Mouse (Mus musculus): ENCODE data around the gene Med9.
A peak's percentile ranks its signal among the peaks of the same experiment; 100 is the strongest.
"Not testable (repeated sequence)": the region's sequence is repeated elsewhere in the genome, so short reads cannot be mapped to it uniquely, and the experiment has no call there.

Gene Med9

DNA sequence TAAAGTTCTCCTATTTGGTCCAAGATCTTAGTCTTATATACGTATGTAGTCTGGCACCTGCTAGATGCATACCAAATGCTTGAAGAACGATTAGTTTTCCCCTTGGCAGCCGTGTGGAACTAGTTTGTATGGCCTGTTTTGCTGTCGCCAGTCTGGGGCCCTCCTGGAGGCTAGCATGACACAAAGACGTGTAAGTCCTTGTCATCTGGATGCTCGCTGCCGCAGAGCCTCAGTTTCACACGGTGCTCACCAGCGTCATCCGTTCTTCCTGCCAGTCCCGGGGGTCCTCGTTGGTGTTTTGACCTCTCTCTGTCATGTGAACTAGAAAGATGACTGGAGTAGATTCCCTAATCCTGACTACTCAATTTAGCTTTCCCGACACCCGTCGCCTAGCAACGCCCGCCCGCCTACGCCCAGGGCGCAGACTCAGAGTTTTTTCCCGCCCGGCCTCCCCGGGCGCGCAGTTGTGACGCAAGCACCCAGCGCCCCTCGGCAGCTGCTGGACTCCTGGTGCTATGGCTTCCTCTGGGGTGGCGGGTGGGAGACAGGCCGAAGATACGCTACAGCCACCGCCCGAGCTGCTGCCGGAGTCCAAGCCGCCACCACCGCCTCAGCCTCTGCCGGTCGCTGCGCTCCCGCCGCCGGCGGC, at the start of gene Med9:
Gene Med9 (plus strand): TSS at position 455 of the 649 bp plus-strand sequence.
- DNase-seq (ENCODE audit: low spot score) = peak; percentile 95

DNA sequence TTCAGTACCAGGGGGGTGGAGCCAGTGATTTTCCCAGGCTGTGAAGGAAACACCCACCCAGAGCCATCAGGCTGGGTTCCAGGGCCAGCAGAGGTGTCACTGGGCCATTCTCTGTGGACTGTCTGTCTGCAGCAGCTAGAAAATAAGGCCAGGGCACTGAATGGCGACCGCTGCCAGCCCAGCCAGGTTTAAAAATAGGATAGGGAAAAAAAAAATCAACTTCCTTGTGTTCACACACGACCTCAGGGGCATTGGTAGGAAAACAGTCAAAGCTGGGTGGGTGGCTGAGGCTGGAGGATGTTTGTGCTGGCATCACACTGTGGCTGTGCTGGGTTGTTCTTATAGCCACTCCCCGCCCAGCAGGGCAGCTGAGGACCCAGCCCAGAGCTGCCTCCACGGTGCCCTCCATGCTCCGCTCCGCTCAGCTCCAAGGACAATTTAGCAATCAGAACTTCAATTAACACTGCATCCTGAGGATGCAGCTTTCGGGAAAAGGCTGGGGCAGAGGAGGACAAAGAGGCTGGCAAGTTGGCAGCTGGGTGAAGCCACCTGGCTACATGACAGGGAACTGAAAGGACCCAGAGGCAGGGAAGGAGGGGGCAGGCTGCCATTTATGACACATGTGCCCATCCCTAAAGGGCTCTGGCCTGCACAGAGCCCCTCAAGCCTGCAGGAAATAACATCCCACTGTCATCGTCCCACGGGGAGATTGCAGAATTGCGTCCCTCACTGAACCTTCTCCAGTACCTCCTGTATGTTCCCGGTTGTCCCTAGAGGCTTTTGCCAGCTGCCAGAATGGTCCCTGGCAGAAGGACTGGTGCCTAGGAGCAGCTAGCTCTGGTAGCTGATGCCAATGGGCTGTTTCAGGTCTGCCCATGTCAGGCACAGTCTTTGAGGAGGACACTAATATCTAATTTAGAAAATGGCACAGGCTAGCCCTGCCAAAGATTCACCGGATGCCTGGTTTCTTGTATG, 48.0 kb upstream of the Med9 start:
- no peak for DNase-seq (ENCODE audit: low spot score)

DNA sequence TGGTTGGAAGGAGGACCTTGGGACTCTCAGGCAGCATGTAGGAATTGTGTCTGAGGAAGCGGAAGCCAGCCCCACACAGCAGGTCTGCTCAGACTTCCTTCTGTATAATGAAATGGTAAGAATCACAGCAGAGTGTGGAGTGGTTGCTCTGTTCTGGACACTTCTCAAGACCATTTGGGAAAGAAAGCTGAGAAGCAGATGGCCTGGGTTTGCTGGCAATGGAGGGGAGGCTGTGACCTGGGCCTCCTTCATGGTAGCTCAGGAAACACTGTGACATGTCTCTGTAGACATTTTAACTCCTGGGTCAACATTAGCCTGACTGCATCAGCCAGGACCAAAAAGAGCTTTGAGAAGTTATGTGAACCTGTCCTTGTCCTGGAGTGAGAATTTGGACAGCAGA, 47.0 kb upstream of the Med9 start:
- no peak for DNase-seq (ENCODE audit: low spot score)

DNA sequence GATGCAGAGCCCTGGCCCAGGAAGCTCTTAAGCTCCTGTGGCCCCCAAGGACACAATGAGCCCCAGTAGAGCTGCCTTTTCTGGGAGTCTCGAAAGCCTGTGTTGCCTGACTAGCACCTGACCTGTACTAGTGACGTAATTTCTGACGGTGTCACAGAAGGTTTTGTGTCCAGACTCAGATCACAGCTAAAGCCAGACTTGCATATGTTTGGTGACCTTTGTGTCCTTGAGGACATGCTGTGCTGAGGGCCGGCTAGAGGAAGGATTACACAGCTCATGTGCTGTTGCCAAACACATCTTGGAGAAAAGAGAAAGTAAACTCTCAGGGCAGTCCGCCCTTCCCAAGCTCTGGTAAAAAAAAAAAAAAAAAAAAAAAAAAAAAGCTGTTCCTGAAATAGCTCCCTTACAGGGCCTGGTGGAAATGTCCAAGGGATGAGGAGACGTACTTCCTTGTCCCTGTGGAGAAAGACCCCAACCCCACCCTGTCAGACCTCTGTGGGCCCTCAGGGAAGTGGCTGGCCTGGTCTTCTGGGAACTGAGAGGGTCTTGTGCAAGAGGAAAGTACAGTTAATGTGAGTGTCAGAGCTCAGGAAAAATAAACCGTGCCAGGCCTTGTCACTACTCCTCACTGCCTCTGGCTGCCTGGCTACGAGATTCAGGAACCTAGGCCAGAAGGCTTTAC, 45.8 kb upstream of the Med9 start:
- DNase-seq (ENCODE audit: low spot score) = no peak

DNA sequence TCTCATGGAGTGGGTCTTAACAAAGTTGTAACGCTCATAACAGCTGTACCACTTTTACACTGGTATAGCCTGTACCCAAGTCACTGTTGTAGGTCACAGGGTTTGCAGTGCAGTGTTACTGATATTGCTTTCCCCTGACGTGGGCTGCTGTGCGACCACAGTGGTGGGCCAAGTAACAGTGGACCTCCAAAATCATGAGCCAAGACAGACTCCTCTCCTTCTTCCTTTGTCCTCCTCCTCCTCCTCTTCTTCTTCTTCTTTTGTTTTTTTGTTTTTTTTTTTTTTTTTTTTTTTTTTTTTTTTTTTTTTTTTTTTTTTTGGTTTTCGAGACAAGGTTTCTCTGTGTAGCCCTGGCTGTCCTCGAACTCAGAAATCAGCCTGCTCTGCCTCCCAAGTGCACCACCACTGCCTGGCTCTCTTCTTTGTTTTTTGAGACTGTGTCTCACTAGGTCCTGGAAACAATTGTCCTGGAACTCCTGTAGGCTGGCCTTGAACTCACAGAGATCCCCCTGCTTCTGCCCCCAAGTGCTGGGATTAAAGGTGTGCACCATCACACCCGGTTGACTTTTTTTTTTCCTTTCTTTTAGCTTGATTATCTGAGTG, 41.4 kb upstream of the Med9 start:
- no peak for DNase-seq (ENCODE audit: low spot score)

DNA sequence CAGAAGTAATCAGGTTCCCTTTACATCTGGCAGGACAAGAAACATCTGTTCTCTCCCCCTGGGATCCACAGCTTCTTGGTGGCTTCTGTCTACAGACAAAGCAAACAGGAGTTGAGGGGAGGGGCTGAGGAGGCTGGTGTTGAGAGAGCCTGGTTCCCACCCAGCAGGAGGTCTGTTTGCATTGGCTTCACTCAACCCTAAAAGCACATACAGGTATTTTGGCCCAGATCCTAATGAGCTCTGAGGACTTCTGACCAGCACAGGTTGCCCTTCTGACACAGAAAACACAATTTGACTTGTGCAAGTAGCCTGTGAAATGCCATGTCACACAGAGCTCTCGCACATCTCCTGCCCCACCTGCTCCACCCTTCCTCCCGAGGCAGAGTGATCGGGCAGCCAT, 39.6 kb upstream of the Med9 start:
- no peak for DNase-seq (ENCODE audit: low spot score)

DNA sequence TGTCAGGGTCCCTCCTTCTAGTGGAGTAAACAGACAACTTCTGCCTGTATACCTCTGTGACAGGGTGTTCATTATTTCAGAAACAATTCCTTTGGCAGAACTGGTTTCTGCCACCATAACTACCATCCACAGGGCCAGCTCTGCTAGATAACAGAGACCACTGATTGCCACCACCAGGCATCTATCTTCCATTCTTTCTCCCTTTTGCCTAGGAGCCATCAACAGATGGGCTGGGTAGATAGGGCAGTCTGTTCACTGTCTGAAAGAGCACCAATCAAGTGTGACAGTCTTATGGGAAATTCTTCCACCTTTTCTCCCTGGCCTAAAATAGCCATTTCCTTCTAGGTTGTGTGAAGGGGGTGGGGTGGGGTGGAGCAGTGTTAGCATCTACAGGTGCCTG, 37.4 kb upstream of the Med9 start:
- no peak for DNase-seq (ENCODE audit: low spot score)

DNA sequence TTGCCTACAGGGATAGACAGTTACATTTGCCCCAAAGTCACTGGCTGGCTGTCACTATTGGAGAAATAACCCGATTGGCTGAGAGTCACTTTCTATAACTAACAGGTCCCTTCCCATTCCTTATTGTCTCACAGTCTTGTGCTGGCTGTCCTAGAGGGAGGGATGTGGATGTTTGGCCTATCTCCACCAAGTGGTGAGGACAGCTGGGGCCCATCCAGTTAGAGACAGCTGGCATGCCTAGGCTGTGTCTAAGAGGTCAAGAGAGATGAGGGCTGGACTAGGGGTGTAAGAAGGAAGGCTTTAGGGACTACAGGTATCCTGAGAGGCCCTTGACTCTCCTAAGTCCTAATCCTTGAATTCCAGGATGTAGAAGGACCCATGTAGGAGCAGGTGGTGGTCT, 36.5 kb upstream of the Med9 start:
- DNase-seq (ENCODE audit: low spot score) = no peak

DNA sequence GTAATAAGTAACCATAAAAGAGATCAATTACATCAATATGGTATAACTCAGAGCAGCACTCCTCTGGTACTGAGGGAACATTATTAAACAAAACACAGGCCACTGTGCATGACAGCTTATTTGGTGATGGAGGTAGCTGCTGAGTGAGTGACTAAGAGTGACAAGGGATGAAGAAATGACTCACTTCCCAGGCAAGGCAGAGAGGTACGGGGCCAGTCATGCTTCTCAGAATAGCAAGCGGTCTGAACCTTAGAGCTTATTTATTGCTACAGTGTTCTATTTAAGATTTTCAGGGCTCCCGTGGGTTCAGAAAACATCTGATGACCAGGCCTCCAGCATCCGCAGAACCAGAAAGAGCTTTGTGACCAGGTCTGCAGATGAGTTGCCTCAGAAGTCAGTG, 34.3 kb upstream of the Med9 start:
- DNase-seq (ENCODE audit: low spot score) = no peak

DNA sequence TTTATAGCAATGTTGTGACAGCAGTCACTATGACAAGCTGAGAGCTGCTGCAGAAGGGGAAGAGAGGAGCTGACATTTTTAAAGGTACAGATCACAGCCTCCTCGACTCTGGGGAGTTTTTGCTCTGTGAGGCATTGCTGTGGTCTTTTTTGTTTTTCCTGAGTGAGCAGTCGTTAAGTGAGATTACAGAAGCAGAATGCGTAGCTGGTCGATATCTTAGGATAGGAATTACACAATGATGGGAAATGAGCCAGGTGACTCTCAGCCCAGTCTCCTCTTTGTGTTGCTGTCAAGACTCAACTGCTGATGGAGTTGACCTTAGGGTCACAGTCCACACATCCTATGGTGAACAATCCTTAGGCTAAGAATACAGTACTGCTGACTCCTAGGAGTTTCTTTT, 30.0 kb upstream of the Med9 start:
- no peak for DNase-seq (ENCODE audit: low spot score)

DNA sequence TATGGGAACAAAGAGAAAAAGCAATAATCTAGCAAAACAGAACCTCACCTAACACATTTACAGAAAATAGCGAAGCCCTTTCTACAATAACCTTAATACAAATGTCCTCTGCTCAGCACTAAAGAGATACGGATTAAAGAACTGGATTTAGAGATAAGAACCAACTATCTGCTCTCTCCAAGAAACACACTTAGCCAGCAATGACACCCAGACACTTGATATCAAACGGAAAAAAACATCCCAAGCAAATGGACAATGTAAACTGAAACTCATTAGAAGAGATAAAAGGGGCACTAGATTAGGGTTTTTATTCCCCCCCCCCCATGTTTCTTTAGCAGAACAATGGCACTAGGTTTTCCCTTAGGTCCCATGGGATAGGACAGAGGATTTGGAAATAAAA, 28.6 kb upstream of the Med9 start:
- no peak for DNase-seq (ENCODE audit: low spot score)

DNA sequence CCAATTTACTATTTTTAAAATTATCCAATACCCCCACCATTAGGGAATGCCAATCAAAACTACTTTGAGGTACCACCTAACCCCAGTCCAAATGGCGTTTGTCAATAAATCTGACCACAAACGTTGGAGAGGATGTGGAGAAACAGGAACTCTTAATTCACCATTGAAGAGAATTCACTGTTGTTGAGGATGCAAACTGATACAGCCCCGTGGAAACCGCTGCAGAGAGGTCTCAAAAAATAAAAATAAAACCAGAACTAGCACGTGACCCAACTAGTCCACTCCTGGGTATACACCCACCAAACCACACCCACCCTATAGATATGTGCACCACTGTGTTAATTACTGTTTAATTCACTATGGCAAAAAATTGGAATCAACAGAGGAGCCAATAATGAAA, 27.7 kb upstream of the Med9 start:
- DNase-seq (ENCODE audit: low spot score) = no peak

DNA sequence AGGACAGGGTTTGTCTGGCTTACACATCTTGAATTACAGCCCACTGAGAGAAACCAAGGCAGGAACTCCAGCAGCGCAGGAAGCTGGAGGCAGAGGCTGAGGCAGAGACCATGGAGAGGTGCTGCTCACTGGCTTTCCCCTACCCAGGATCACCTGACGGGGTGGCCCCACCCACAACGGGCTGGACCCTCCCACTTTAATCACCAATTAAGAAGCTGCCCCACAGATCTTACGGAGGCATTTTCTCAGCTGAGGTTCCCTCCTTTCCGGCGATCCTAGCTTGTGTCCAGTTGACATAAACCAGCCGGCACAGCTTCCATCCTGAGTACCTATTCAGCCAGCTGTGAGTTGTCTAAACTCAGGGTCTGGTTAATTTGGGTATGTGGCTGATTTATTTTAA, 26.7 kb upstream of the Med9 start:
- DNase-seq (ENCODE audit: low spot score) = peak; percentile 49

DNA sequence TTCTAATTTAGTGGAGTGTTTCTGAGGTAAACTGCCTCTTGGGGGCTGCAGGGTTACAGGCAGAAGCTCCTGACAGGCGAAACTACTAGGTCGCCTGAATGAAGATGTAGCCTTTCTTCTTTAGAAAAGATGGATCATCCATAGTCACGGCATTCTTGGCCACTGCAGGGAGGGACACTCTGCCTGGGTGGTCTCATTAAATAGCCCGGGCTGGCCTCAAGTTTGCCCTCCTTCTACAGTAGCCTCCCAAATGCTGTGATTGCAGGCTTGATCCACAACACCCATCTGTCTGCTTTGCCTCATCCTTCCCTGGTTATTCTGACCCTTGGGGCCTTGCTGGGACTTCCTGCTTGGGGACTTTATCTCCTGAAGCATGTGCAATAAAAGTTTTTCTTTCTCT, 18.0 kb upstream of the Med9 start:
- DNase-seq (ENCODE audit: low spot score) = no peak

DNA sequence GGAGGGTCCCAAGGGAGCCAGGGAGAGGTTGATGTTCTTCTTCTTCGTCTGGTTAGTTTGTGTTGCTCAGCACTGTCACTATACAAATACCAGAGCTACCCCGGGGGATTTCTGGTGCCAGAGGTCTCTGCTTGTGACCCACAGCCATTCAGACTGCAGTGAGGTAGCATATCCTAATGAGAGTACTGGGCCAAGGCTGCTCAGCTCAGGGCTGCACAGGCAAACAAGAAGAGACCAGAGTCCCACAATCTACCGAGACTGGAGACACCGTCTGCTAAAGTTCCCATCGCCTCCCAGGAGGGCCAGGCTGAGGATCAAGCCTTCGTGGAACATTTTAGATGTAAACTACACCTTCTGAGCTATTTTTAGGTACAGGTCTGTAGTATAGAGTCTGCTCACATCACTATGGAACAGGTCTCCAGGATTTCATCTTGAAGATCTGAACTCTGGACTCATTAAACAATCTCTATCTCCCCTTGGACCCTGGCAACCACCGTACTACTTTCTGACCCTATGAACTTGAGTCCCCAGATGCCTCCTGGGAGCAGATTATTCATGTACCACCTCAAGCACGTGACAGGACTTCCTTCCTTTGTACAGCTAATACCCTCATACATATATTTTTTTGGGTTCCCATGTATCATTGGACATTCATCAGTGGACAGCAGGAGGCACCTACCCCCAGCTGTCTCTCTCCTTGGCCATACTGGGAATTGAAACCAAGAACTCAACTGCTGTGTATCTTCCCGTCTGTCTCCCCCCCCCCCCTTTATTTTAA, 15.3 kb upstream of the Med9 start:
- DNase-seq (ENCODE audit: low spot score) = no peak

DNA sequence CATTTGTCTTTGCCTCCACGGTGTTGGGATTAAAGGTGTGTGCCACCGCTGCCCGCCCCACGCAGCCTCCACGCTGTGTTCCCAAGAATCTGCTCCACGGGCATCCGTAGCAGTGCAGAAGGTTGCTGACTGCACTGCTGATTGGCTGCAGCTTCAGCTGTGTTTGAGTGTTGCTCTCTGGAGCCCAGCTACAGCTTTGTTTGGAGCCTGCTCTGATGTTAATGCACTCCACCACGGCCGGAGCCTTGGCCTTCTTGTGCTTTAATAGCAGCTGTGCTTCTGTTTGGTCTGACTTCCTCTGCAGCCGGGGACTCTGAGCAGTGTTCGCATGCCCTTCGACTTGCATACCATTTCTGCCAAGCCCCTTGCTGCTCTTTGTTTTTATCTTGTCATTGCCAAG, 14.1 kb upstream of the Med9 start:
- DNase-seq (ENCODE audit: low spot score) = no peak

DNA sequence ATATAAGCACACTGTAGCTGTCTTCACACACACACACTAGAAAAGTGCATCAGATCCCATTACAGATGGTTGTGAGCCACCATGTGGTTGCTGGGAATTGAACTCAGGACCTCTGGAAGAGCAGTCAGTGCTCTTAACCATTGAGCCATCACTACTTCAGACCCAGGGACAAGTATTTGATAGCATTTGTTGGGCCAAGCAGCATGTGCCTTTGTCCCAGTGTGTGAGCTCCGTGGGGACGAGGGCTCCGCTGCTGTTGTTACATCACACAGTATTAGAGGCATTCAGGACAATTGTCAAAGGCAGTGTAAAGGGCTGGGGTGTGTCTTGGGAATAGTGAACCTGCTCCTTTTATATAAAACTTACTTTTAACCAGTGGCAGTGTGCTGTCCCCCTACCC, 11.0 kb upstream of the Med9 start:
- DNase-seq (ENCODE audit: low spot score) = no peak

DNA sequence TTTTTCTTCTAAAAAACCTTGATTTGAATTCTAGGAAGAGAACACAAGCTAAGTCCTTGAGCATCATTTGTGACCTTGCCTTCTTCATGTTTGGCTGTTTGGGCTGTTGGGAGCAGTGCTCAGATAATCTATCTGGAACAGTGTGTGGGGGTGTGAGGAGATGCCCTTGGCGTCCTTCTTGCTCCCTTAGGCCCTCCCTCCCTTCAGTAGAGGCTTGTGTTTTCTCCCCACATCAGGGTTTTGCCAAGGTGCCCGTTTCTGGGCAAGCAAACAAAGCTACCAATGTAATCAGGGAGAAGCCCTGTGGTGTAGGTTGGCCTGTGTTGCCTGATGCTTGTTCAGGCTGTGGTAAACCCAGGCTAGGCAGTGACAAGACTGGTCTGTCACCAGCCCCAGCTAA, 10.4 kb upstream of the Med9 start:
- no peak for DNase-seq (ENCODE audit: low spot score)

DNA sequence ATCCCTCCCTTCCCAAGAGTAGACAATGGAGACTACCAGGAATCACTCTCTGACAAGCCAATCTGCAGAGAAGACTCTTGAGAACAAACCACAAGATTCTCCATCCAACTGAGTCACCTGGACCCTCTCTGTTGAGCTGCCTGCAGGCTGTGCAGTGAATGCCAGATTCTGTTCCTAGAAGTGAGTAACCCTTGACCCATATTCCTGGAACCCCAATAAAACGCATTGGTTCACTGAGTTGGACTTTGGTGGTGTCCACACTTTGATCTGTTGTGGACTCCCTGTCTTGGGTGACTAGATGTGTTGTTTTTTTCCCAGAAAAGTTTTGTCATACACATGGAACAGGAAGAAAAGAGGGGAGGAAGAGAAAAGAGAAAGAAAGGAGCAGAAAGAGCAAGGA, 8.2 kb upstream of the Med9 start:
- DNase-seq (ENCODE audit: low spot score) = no peak

DNA sequence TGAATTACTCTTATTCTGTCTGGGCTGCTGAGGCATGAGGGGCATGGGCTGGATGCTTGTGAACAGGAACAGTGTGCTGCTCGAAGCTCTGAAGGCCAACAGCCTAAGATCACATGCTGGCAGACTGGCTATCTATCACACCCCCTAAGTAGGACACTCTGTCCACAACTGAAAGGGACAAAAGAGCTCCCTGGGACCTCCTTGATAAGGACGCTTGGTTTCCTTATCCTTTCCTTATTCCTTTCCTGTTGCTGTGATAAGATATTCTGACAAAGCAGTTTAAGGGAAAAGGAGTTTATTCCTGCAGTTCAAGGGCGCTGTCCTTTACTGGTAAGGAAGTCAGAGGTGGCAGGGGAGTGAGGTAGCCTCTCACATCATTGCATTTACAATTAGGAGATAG, 7.4 kb upstream of the Med9 start:
- DNase-seq (ENCODE audit: low spot score) = no peak

DNA sequence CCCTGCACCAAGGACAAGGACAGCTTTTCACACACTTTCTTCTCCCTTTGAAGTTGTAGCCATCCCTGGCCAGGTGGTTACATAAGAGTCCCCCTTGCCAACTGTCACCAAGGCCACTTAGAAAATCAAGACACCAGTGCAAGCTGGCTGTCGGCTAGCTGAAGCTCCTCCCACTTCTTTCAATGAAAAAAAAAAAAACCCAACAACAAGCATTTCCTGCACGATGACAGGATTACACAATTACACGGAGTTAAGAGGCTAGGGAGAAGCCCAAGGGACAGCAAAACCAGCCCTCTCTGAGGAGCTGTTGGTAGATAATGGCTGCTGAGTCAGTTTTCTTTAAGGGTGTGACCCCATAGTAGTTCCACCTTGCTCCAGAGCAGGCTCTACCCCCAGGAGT, 6.6 kb upstream of the Med9 start:
- no peak for DNase-seq (ENCODE audit: low spot score)

DNA sequence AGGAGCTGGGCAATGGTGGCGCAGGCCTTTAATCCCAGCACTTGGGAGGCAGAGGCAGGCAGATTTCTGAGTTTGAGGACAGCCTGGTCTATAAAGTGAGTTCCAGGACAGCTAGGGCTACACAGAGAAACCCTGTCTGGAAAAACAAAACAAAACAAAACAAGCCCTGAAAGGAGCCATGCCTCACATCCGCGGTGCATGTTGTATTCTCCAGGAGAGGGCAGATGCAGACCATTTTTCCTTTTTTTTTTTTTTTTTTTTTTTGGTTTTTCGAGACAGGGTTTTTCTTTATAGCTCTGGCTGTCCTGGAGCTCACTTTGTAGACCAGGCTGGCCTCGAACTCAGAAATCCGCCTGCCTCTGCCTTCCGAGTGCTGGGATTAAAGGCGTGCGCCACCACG, 3.2 kb upstream of the Med9 start:
- DNase-seq (ENCODE audit: low spot score) = not testable (repeated sequence)

Measured in urinary bladder, postnatal 14 days (tissue).